8 mouse cellular contexts compared by ENCODE assay signal in the genomic region with DNA sequence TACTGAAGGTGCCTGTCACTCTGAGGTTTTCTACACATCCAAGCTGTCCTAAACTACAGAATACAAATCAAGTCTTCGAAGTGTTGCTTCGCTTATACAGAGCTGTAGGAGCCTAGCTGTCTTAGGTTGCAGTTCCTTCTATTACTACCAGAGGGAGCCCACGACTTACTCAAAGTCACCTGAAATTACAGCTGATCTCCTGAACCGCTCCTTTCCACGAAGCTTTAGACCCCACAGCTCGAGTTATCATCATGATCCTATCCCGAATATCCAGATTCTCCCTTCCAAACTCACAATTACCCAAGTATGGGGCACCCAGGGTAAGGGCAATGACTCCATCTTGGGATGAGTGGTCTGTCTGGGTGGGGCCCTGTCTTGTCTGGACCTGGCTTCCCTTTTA. TPM values are rescaled to one million over a fixed set of nuclear protein-coding genes. Genes with fewer than 3 reads are reported as not detected.
DNase-seq lines count a peak whose midpoint lies in the region; ATAC-seq lines count a peak whose summit lies in the region.

No protein-coding gene starts in this region.

- peak overlapping the region; percentile 14; the same call in 1 of the 2 replicates for H3K4me2 ChIP-seq in embryonic facial prominence, embryonic 11.5 days (ENCODE audit: low read depth, low read length)
- peak overlapping the region; percentile 49 for H3K4me2 ChIP-seq in hindbrain, embryonic 16.5 days (ENCODE audit: low read length)
- 0 out of 2 replicates have a peak overlapping the region, but pooled peaks have one; percentile 17 for H3K4me2 ChIP-seq in liver, embryonic 13.5 days
- H3K4me2 ChIP-seq in neural tube, embryonic 11.5 days (ENCODE audit: low read depth): no peak overlapping the region

- no peak for ATAC-seq in embryonic facial prominence, embryonic 11.5 days (replicated peaks; ENCODE audit: insufficient number of reproducible peaks, low FRiP score, low TSS enrichment, low read depth)
- ATAC-seq in hindbrain, embryonic 16.5 days: peak; percentile 35; the same call in 1 of the 2 replicates
- no peak for ATAC-seq in liver, embryonic 13.5 days (ENCODE audit: low read depth)
- ATAC-seq in neural tube, embryonic 11.5 days (ENCODE audit: insufficient read depth, low FRiP score, low TSS enrichment): no peak

- peak; percentile 34 to 60 for DNase-seq in heart, adult 18-20 months
- no peak for DNase-seq in heart, adult 11 months
- peak; percentile 34 for DNase-seq in NIH3T3 (ENCODE audit: low read depth)
- DNase-seq in embryonic facial prominence, embryonic 11.5 days (ENCODE audit: low spot score): peak; percentile 77
- DNase-seq in liver, embryonic 13.5 days: no peak
- peak; percentile 40 for DNase-seq in neural tube, embryonic 11.5 days (ENCODE audit: low spot score)
- no peak for DNase-seq in spleen, postnatal 14 days (ENCODE audit: low spot score in 2 of 2)

- H3K27me3 ChIP-seq in embryonic facial prominence, embryonic 11.5 days (ENCODE audit: control insufficient read depth, insufficient read depth, low read length): no peaks in the 10 kb centered on the region
- 0 out of 2 replicates have a peak, but pooled peaks cover 2% of the 10 kb centered on the region for H3K27me3 ChIP-seq in hindbrain, embryonic 16.5 days (replicated peaks; ENCODE audit: control insufficient read depth, insufficient read depth, low read length)
- peaks cover 9% of the 10 kb centered on the region; the same call in 1 of the 2 replicates for H3K27me3 ChIP-seq in liver, embryonic 13.5 days
- H3K27me3 ChIP-seq in neural tube, embryonic 11.5 days (ENCODE audit: control insufficient read depth, insufficient read depth, low read length): no peaks in the 10 kb centered on the region

- H3K27ac ChIP-seq in embryonic facial prominence, embryonic 11.5 days (replicated peaks; ENCODE audit: low read depth, low read length): no peak overlapping the region
- peak overlapping the region; percentile 41; the same call in 1 of the 2 replicates for H3K27ac ChIP-seq in hindbrain, embryonic 16.5 days (ENCODE audit: low read depth, low read length)
- H3K27ac ChIP-seq in liver, embryonic 13.5 days: no peak overlapping the region
- no peak overlapping the region for H3K27ac ChIP-seq in neural tube, embryonic 11.5 days (ENCODE audit: low read depth, low read length)

- no peak overlapping the region for H3K9ac ChIP-seq in embryonic facial prominence, embryonic 11.5 days (replicated peaks; ENCODE audit: low read length)
- H3K9ac ChIP-seq in hindbrain, embryonic 16.5 days (ENCODE audit: low read depth, low read length): peak overlapping the region; percentile 48
- H3K9ac ChIP-seq in liver, embryonic 13.5 days: no peak overlapping the region
- no peak overlapping the region for H3K9ac ChIP-seq in neural tube, embryonic 11.5 days (ENCODE audit: low read length)

- H3K9me3 ChIP-seq in embryonic facial prominence, embryonic 11.5 days (replicated peaks; ENCODE audit: control insufficient read depth, low read length): no peaks in the 10 kb centered on the region
- no peaks in the 10 kb centered on the region for H3K9me3 ChIP-seq in hindbrain, embryonic 16.5 days (ENCODE audit: control insufficient read depth, low read length)
- no peaks in the 10 kb centered on the region for H3K9me3 ChIP-seq in liver, embryonic 13.5 days (replicated peaks)
- no peaks in the 10 kb centered on the region for H3K9me3 ChIP-seq in neural tube, embryonic 11.5 days (ENCODE audit: control insufficient read depth, low read length)

- H3K4me1 ChIP-seq in embryonic facial prominence, embryonic 11.5 days (ENCODE audit: control insufficient read depth, insufficient read depth, low read length): no peaks in the 10 kb centered on the region
- H3K4me1 ChIP-seq in hindbrain, embryonic 16.5 days (ENCODE audit: control insufficient read depth, insufficient read depth, low read depth, low read length): peaks cover 9% of the 10 kb centered on the region
- H3K4me1 ChIP-seq in liver, embryonic 13.5 days (replicated peaks): no peaks in the 10 kb centered on the region; the same call in 1 of the 2 replicates
- no peaks in the 10 kb centered on the region for H3K4me1 ChIP-seq in neural tube, embryonic 11.5 days (ENCODE audit: control insufficient read depth, insufficient read depth, low read length)

- no peak overlapping the region for H3K4me3 ChIP-seq in embryonic facial prominence, embryonic 11.5 days (ENCODE audit: low read depth, low read length)
- H3K4me3 ChIP-seq in hindbrain, embryonic 16.5 days (ENCODE audit: low read length): no peak overlapping the region
- H3K4me3 ChIP-seq in liver, embryonic 13.5 days (replicated peaks): no peak overlapping the region
- H3K4me3 ChIP-seq in neural tube, embryonic 11.5 days (ENCODE audit: low read depth, low read length): no peak overlapping the region

- H3K36me3 ChIP-seq in embryonic facial prominence, embryonic 11.5 days (replicated peaks; ENCODE audit: control insufficient read depth, insufficient read depth, low read depth, low read length): no peaks in the 10 kb centered on the region
- H3K36me3 ChIP-seq in hindbrain, embryonic 16.5 days (ENCODE audit: control insufficient read depth, insufficient read depth, low read length): no peaks in the 10 kb centered on the region
- no peaks in the 10 kb centered on the region for H3K36me3 ChIP-seq in liver, embryonic 13.5 days
- no peaks in the 10 kb centered on the region for H3K36me3 ChIP-seq in neural tube, embryonic 11.5 days (ENCODE audit: control insufficient read depth, insufficient read depth, low read length)

- 24% methylated on average over 7 of the region's 7 CpGs for WGBS in embryonic facial prominence, embryonic 11.5 days
- 23% methylated on average over 7 of the region's 7 CpGs for WGBS in hindbrain, embryonic 16.5 days
- WGBS in liver, embryonic 13.5 days (ENCODE audit: insufficient replicate concordance): 18% methylated on average over 7 of the region's 7 CpGs
- WGBS in neural tube, embryonic 11.5 days: 31% methylated on average over 7 of the region's 7 CpGs

RNA-seq across cellular contexts. Expression of a gene that starts 12.3 kb away (rescaled TPM):
- 1 to 10 TPM; 2.6 to 7.9 TPM for total RNA-seq in heart, adult 18-20 months (2021)
- 1.7 and 1.9 TPM in 2 replicates for polyA plus RNA-seq in embryonic facial prominence, embryonic 11.5 days (2014; fragmentation: Nextera tagmentation; extraction: Ambion mirVana)
- 11.7 and 15.7 TPM in 2 replicates for polyA plus RNA-seq in hindbrain, embryonic 16.5 days (2015; fragmentation: Nextera tagmentation; extraction: Ambion mirVana)
- polyA plus RNA-seq in liver, embryonic 13.5 days (2015; fragmentation: Nextera tagmentation; extraction: Ambion mirVana): 0.61 and 0.65 TPM in 2 replicates
- 0.88 and 2.1 TPM in 2 replicates for polyA plus RNA-seq in neural tube, embryonic 11.5 days (2014; fragmentation: Nextera tagmentation; extraction: Ambion mirVana)

RNA-seq across cellular contexts. Expression of a gene that starts 14.6 kb away (rescaled TPM):
- under 1 TPM in 1 of 2 experiments, not detected in 1; 0.28 TPM for total RNA-seq in heart, adult 18-20 months (2021)
- polyA plus RNA-seq in embryonic facial prominence, embryonic 11.5 days (2014; fragmentation: Nextera tagmentation; extraction: Ambion mirVana): 0.76 and 0.86 TPM in 2 replicates
- 10.8 and 17.7 TPM in 2 replicates for polyA plus RNA-seq in hindbrain, embryonic 16.5 days (2015; fragmentation: Nextera tagmentation; extraction: Ambion mirVana)
- 0.02 TPM in 1 of 2 replicates, not detected in the other for polyA plus RNA-seq in liver, embryonic 13.5 days (2015; fragmentation: Nextera tagmentation; extraction: Ambion mirVana)
- 1.1 and 1.2 TPM in 2 replicates for polyA plus RNA-seq in neural tube, embryonic 11.5 days (2014; fragmentation: Nextera tagmentation; extraction: Ambion mirVana)

RNA-seq across cellular contexts. Expression of a gene that starts 41.8 kb away (rescaled TPM):
- total RNA-seq in heart, adult 18-20 months (2021): 10 to 100 TPM; 15.0 TPM
- 83.0 and 93.1 TPM in 2 replicates for polyA plus RNA-seq in embryonic facial prominence, embryonic 11.5 days (2014; fragmentation: Nextera tagmentation; extraction: Ambion mirVana)
- 679 and 766 TPM in 2 replicates for polyA plus RNA-seq in hindbrain, embryonic 16.5 days (2015; fragmentation: Nextera tagmentation; extraction: Ambion mirVana)
- polyA plus RNA-seq in liver, embryonic 13.5 days (2015; fragmentation: Nextera tagmentation; extraction: Ambion mirVana): 2.6 and 2.7 TPM in 2 replicates
- polyA plus RNA-seq in neural tube, embryonic 11.5 days (2014; fragmentation: Nextera tagmentation; extraction: Ambion mirVana): 109 and 111 TPM in 2 replicates

Comparison
In these comparisons a context has a peak if more than half of its experiments do, and no peak if none do; other contexts are left out.
1. DNase-seq: peak in heart, adult 18-20 months (2 of 2), NIH3T3 (single experiment), embryonic facial prominence, embryonic 11.5 days (single experiment) and neural tube, embryonic 11.5 days (single experiment); none in heart, adult 11 months (single experiment), liver, embryonic 13.5 days (single experiment) and spleen, postnatal 14 days (0 of 2).
2. RNA of a gene that starts 41.8 kb away (polyA plus RNA-seq): 679 to 766 TPM in hindbrain, embryonic 16.5 days, 109 to 111 TPM in neural tube, embryonic 11.5 days and 83.0 to 93.1 TPM in embryonic facial prominence, embryonic 11.5 days; 2.6 to 2.7 TPM in liver, embryonic 13.5 days; every median in the first group is over 10 times any median in the second.